Mouse (Mus musculus) small intestine, adult 2 months (tissue): ENCODE data around the gene Srsf4. TPM values are rescaled to one million over a fixed set of nuclear protein-coding genes. Genes with fewer than 3 reads are reported as not detected.

Experiments
- H3K27ac ChIP-seq: fragments of 200-500 bp; 2 replicates; pipeline ENCODE4 v1.5.1; 2012; ENCODE audit warnings: low read depth, low read length, control low read depth, inconsistent platforms; ENCODE audit not compliant: insufficient read depth
- H3K27me3 ChIP-seq: fragments of 200-500 bp; 2 replicates; pipeline ENCODE4 v1.6.1; 2012; ENCODE audit warnings: mild to moderate bottlenecking, moderate library complexity, low read length, inconsistent platforms; ENCODE audit not compliant: control insufficient read depth, insufficient read depth
- H3K36me3 ChIP-seq: fragments of 200-500 bp; 2 replicates; pipeline ENCODE4 v1.6.1; 2012; ENCODE audit warnings: mild to moderate bottlenecking, low read length, control low read depth, inconsistent platforms; ENCODE audit not compliant: control insufficient read depth, insufficient read depth
- H3K4me1 ChIP-seq: fragments of 200-500 bp; 2 replicates; pipeline ENCODE4 v1.6.1; 2012; ENCODE audit warnings: low read length, inconsistent platforms, mixed read lengths; ENCODE audit not compliant: control insufficient read depth, insufficient read depth, insufficient read length
- H3K4me3 ChIP-seq: fragments of 200-500 bp; 2 replicates; pipeline ENCODE4 v1.5.1; 2012; ENCODE audit warnings: low read depth, mild to moderate bottlenecking, control low read depth, inconsistent platforms, low read length, moderate library complexity
- CTCF ChIP-seq: fragments of 200-500 bp; IDR thresholded peaks from 2 replicates; pipeline ENCODE4 v1.5.1; 2012; ENCODE audit warnings: low read depth, mild to moderate bottlenecking, control low read depth, inconsistent platforms, low read length, moderate library complexity, mixed read lengths; ENCODE audit not compliant: insufficient replicate concordance, insufficient read length; ENCODE audit errors: extremely low read depth
- POLR2A ChIP-seq: fragments of 200-500 bp; IDR thresholded peaks from 2 replicates; pipeline ENCODE4 v1.6.1; 2012; ENCODE audit warnings: low read depth, mild to moderate bottlenecking, control low read depth, inconsistent platforms, low read length, moderate library complexity
- WGBS: fragments of 180-500 bp; shearing (Covaris S2); methylation state at CpG from one replicate; pipeline ENCODE4 v1.1.7; 2018; 5-methylcytosine and 5-hydroxymethylcytosine counted together
- polyA plus RNA-seq: library from polyadenylated mRNA; depleted of rRNA; stranded (reverse); fragments of >200 nt; gene quantifications from 2 replicates; pipeline ENCODE4 v1.2.3, GENCODE M21; 2012; rRNA removed

Srsf4 gene
- 16.3 and 31.5 TPM in 2 replicates for polyA plus RNA-seq

DNA sequence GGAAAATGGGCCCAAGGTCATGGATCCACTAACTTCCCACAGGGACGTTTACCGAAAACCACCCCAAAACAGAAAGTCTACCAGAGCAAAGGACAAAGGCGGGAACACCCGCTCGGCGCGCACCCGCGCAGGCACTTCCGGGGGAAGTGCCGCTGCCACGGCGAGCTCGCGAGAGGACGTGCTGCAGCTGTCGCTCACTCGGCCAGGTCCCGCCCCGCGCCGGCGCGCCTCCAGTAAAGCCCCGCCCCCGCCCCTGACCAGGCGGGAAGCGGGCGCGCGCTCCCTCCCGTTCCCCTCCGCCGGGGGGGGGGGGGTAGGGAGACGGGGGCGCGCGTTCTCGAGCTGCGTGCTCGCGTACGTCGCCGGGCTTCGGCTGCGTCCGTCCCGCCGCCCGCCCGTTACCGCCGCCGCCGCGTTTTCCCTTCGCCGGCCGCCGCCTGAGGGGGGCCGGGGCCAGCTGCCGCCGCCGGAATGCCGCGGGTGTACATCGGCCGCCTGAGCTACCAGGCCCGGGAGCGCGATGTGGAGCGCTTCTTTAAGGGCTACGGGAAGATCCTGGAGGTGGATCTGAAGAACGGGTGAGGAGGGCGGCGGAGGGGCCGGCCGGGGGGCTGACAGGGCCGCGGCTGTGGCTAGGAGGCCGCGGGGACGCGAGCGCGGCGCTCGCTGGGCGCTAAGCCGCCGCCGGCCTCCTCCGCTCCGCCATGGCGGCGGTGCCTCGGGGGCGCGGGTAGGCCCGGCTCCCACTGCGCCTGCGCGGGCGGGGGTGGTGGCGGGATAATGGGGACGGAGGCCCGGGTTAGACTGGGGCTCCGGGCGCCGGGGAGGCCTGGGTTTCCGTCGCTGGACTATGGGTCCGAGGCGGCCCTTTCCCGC, at the start of gene Srsf4:
Gene Srsf4, plus strand, starts transcription at position 325 of the 876 bp plus-strand sequence.
- peak within 1 kb of the TSS; percentile 93 for H3K27ac ChIP-seq
- H3K4me3 ChIP-seq = peak within 1 kb of the TSS; percentile 85
- WGBS = 1% methylated on average over 114 of the region's 116 CpGs
- no peaks in the 10 kb centered on the region for H3K27me3 ChIP-seq
- H3K36me3 ChIP-seq = no peaks in the 10 kb centered on the region
- TF ChIP-seq POLR2A = peak; percentile 88
- TF ChIP-seq CTCF = no peak
- peaks cover 5% of the 10 kb centered on the region; the same call in 1 of the 2 replicates for H3K4me1 ChIP-seq

DNA sequence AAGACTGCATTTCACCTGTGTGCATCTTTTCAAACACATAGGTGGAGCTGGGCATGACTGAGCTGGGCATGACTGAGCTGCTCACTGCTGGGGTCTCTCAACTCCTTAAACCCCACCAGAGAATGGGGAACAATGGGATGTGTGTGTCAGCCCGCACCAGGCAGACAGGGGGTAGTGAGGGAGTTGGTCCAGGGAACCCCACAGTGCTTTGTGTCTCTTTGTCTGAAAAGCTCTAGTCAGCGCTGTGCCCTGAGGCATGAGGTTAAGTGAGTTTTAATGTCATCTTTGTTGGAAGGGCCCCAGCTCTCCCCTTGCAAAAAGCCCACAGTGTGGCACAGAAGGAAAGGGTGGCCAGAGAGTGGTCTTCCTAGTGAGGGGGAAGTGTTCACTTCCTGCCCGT, 48.5 kb upstream of the Srsf4 start:
- Histone ChIP-seq H3K4me3 (no peak overlapping the region), H3K27ac (no peak overlapping the region), H3K36me3 (no peaks in the 10 kb centered on the region), H3K4me1 (peaks cover 4% of the 10 kb centered on the region), H3K27me3 (no peaks in the 10 kb centered on the region)
- TF ChIP-seq CTCF (no peak), POLR2A (no peak)
- WGBS = 82% methylated on average over 3 of the region's 3 CpGs

DNA sequence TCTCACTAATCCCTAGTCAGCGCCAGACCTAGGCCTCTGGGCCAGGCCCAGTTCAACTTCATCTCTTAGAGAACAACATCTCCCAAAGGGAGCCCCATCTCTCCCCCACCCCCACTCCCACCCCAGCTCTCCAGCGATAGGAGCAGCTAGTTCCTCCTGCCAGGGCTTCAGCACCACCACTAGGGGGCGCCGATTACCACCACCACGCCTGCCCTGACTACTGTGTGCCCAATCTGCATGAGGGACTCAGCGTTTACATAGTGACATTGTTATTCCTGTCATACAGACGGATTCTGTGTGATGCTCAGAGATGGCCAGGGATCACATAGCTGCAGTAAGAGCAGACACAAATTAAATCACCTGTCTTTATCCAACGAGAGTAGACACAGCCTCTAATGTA, 47.6 kb upstream of the Srsf4 start:
- Histone ChIP-seq H3K36me3 (no peaks in the 10 kb centered on the region), H3K4me3 (no peak overlapping the region), H3K4me1 (peaks cover 4% of the 10 kb centered on the region), H3K27ac (no peak overlapping the region), H3K27me3 (no peaks in the 10 kb centered on the region)
- WGBS = 24% methylated on average over 8 of the region's 8 CpGs
- TF ChIP-seq CTCF (peak; percentile 72; the same call in 1 of the 2 replicates), POLR2A (no peak)

DNA sequence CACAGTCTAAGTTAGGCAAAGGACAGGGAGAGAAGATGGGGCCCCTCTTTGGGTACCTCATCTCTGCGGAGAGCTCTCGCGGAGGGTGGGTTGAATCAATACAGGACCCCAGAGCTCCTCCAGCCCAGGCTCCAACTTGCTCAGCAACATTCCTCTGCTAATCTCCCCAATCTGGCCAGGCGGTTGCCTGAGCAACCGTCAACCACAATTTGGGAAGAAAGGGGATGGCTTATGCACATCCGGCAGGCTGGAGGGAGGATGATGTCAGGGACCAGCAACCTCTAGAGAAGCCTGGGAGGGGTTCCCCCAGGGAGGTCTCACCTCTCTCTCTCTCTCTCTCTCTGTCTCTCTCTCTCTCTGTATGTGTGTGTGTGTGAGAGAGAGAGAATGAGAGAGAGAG, 46.5 kb upstream of the Srsf4 start:
- no peak overlapping the region for H3K4me3 ChIP-seq
- H3K27ac ChIP-seq = no peak overlapping the region
- H3K27me3 ChIP-seq = no peaks in the 10 kb centered on the region
- no peaks in the 10 kb centered on the region for H3K36me3 ChIP-seq
- WGBS = 33% methylated on average over 6 of the region's 6 CpGs
- H3K4me1 ChIP-seq = peaks cover 4% of the 10 kb centered on the region
- TF ChIP-seq POLR2A (no peak), CTCF (no peak)

DNA sequence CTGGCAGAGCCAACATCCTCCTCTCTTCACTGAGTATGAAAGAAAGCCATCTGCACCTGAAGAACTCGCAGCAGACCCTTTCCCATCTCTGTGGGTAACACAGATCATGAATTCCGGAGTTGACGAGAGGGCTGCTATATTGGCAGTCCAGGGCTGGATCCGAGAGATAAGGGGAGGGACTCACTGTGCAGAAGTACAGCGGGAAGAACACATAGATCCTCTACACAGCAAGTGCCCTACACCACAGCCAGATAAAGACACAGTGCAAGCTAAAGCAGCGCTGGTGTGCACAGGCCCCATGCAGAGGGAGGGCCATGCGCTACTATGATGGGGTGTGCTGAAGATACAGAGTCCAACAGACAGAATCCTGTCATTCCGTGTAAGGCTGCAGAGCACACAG, 44.3 kb upstream of the Srsf4 start:
- Histone ChIP-seq H3K36me3 (no peaks in the 10 kb centered on the region), H3K27me3 (no peaks in the 10 kb centered on the region), H3K4me3 (no peak overlapping the region), H3K27ac (no peak overlapping the region), H3K4me1 (no peaks in the 10 kb centered on the region)
- TF ChIP-seq CTCF = no peak
- TF ChIP-seq POLR2A = no peak
- WGBS = 66% methylated on average over 8 of the region's 8 CpGs

DNA sequence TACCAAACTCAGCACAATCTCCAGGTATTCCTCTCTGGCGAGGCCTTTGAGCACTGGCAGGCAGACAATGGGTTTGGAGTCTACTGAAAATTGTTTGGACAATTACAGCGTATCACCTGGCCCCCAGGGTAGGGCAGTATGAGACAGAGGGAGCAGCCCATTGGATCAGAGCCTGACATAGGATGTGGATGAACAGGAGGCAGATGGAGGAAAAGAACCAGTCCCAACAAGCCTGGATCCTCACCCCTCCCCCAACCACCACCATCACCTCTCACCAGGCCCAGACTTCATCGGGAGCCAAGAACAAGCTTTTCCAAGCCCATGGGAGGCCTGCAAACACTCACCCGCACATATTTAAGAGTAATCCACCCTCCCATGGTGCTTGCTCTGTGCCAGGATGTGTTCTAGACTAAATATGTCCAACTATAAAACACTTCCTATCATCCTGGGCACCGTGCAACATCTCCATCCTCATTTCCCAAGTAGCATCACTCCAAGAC, 41.8 kb upstream of the Srsf4 start:
- Histone ChIP-seq H3K36me3 (no peaks in the 10 kb centered on the region), H3K27ac (no peak overlapping the region), H3K4me3 (no peak overlapping the region), H3K4me1 (peaks cover 2% of the 10 kb centered on the region; the same call in 1 of the 2 replicates), H3K27me3 (peaks cover 10% of the 10 kb centered on the region)
- TF ChIP-seq POLR2A (no peak), CTCF (no peak)
- 76% methylated on average over 5 of the region's 5 CpGs for WGBS

DNA sequence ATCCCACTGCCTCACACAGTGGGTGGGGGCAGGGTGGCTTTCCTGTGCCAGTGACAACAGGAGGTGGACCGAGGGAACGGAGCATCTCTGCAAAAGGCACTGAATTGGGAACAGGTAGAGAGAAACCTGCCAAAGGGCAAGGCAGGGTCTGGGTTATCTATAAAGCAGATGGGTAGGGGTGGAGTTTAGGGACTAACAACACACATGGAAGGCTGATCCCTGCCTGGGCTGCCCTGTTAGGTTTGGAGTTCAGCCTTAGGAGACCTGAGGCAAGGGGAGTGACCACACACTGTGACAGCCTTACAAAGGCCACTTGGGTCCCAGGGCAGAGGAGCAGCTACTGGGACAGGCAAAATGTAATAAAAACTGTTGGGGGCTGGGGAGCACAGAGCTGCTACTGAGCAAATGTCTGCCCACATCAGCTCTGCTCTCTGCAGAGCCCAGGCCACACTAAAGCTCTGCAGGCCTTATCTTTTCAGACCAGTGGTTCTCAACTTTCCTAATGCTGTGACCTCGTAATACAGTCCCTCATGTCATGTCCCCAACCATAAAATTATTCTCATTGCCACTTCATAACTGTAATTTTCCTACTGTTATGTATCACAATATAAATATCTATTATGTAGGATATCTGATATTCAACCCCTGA, 40.5 kb upstream of the Srsf4 start:
- H3K4me3 ChIP-seq = no peak overlapping the region
- TF ChIP-seq POLR2A (no peak), CTCF (no peak)
- H3K36me3 ChIP-seq = no peaks in the 10 kb centered on the region
- peaks cover 11% of the 10 kb centered on the region for H3K4me1 ChIP-seq
- WGBS = 80% methylated on average over 3 of the region's 3 CpGs
- H3K27me3 ChIP-seq = peaks cover 22% of the 10 kb centered on the region
- no peak overlapping the region for H3K27ac ChIP-seq
